Mouse (Mus musculus): Measurements from ENCODE around the gene Hipk2.

DNA sequence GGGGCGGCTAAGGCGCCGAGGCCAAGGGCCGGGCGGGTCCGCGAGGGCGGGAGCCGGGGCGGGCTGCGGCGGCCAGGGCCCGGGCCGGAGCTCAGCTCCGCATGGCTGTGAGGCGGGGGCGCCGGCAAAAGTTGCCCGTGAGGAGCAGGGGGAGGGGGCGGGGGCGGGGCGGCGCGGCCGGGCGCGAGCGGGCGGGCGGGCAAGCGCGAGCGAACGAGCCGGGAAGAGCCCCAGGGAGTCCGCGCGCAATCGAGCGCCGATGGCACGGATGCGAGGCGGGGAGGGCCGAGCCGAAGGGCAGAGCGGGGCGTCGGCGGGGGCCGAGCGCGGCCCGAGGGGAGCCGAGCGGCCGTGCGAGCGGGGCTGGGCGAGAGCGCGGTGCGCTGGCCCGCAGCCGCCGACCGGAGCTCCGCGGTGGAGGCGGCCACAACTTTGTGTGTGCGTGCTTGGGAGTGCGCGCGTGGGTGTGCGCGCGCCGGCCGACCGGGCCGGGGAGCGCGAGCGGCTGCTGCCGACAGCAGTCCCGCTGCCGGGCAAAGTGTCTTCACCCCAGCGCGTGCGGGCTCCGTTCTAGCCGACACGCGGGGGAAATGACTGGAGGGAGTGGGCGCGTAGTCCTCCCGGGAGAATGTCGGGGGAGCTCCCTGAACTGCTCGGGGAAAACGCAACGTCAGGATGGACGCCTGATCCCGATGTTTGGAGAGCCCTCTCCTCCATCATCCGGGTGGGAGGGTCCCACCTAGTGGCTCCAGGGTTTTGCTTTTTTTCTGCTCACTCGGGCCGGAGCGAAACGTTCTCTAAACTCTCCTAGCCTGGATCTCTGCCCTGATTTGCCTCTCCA lies at the start of gene Hipk2:
- TF ChIP-seq CTCF (IDR thresholded peaks at IDR 0.05; ENCODE audit: borderline replicate concordance, insufficient read depth, low read depth, low read length), result no peak
- no peak for TF ChIP-seq POLR2A (IDR thresholded peaks at IDR 0.05; ENCODE audit: borderline replicate concordance, insufficient read depth, low read length)

Measured in cerebellum, adult 2 months (tissue).